Comparison of ENCODE assay signal across 9 mouse cellular contexts in genomic region chr8:105413391-105413790, GRCm38 (mm10). TPM values are rescaled to one million over a fixed set of nuclear protein-coding genes. Genes with fewer than 3 reads are reported as not detected.
DNase-seq lines count a peak whose midpoint lies in the region; ATAC-seq and TF ChIP-seq lines count a peak whose summit lies in the region.
"Had no signal": no experiment of that assay in that cellular context is flagged by ENCODE, and none has a peak within 500 bp of the region (broad histone marks: within the 10 kb centered on the region; RNA-seq: fewer than 3 reads in every experiment).

Gene Kctd19, minus strand, starts transcription at chr8:105413502.
Gene Lrrc36, plus strand, starts transcription at chr8:105413571.

- peaks cover 8% of the 10 kb centered on the region for H3K4me1 ChIP-seq in forebrain, embryonic 15.5 days
- peaks cover 6% of the 10 kb centered on the region for H3K4me1 ChIP-seq in hindbrain, embryonic 12.5 days
- H3K4me1 ChIP-seq in limb, embryonic 14.5 days (ENCODE audit: control insufficient read depth, insufficient read depth, low read length), result peaks cover 4% of the 10 kb centered on the region; the same call in 1 of the 2 replicates
- H3K4me1 ChIP-seq in midbrain, embryonic 13.5 days (replicated peaks), result peaks cover 7% of the 10 kb centered on the region

- peaks cover 11% of the 10 kb centered on the region for H3K27me3 ChIP-seq in forebrain, embryonic 15.5 days
- H3K27me3 ChIP-seq in hindbrain, embryonic 12.5 days, result peaks cover 21% of the 10 kb centered on the region; the same call in 1 of the 2 replicates
- peaks cover 32% of the 10 kb centered on the region for H3K27me3 ChIP-seq in limb, embryonic 14.5 days (ENCODE audit: control insufficient read depth, insufficient read depth, low read length)
- peaks cover 19% of the 10 kb centered on the region for H3K27me3 ChIP-seq in midbrain, embryonic 13.5 days

- H3K9ac ChIP-seq in forebrain, embryonic 15.5 days (replicated peaks), result no peak within 1 kb of the TSS
- 0 out of 2 replicates have a peak within 1 kb of the TSS, but pooled peaks have one; percentile 15 for H3K9ac ChIP-seq in hindbrain, embryonic 12.5 days
- no peak within 1 kb of the TSS for H3K9ac ChIP-seq in limb, embryonic 14.5 days (ENCODE audit: low read depth, low read length, severe bottlenecking)
- H3K9ac ChIP-seq in midbrain, embryonic 13.5 days (replicated peaks), result no peak within 1 kb of the TSS

- DNase-seq in adrenal gland, adult 2 months, result peak; percentile 62
- DNase-seq in cerebellum, adult 18-20 months, result peak; percentile 64 to 74
- no peak for DNase-seq in limb, embryonic 14.5 days (ENCODE audit: low spot score)
- peak; percentile 88 for DNase-seq in testis, postnatal 14 days (ENCODE audit: low spot score)

- H3K4me3 ChIP-seq in forebrain, embryonic 15.5 days, result peak within 1 kb of the TSS; percentile 24
- H3K4me3 ChIP-seq in hindbrain, embryonic 12.5 days, result peak within 1 kb of the TSS; percentile 25
- H3K4me3 ChIP-seq in limb, embryonic 14.5 days (replicated peaks; ENCODE audit: low read length), result peak within 1 kb of the TSS; percentile 24
- H3K4me3 ChIP-seq in midbrain, embryonic 13.5 days (replicated peaks), result peak within 1 kb of the TSS; percentile 36

- peak within 1 kb of the TSS; percentile 41 for H3K4me2 ChIP-seq in forebrain, embryonic 15.5 days (replicated peaks)
- peak within 1 kb of the TSS; percentile 48 for H3K4me2 ChIP-seq in hindbrain, embryonic 12.5 days (replicated peaks)
- peak within 1 kb of the TSS; percentile 43 for H3K4me2 ChIP-seq in limb, embryonic 14.5 days (replicated peaks; ENCODE audit: low read depth, low read length, severe bottlenecking)
- H3K4me2 ChIP-seq in midbrain, embryonic 13.5 days (replicated peaks), result peak within 1 kb of the TSS; percentile 56

- H3K36me3 ChIP-seq in forebrain, embryonic 15.5 days, result no peaks in the 10 kb centered on the region
- no peaks in the 10 kb centered on the region for H3K36me3 ChIP-seq in hindbrain, embryonic 12.5 days
- no peaks in the 10 kb centered on the region for H3K36me3 ChIP-seq in limb, embryonic 14.5 days (ENCODE audit: control insufficient read depth, insufficient read depth, low read length)
- no peaks in the 10 kb centered on the region for H3K36me3 ChIP-seq in midbrain, embryonic 13.5 days

- TF ChIP-seq POLR2A in limb, embryonic 14.5 days (IDR thresholded peaks at IDR 0.05; ENCODE audit: borderline replicate concordance, extremely low read depth, insufficient read depth, insufficient read length), result no peak

- WGBS in forebrain, embryonic 15.5 days, result 1% methylated on average over 34 of the region's 34 CpGs
- WGBS in hindbrain, embryonic 12.5 days, result 2% methylated on average over 34 of the region's 34 CpGs
- WGBS in limb, embryonic 14.5 days, result 6% methylated on average over 24 of the region's 34 CpGs
- WGBS in midbrain, embryonic 13.5 days, result 4% methylated on average over 30 of the region's 34 CpGs

- H3K27ac ChIP-seq in forebrain, embryonic 15.5 days (replicated peaks), result no peak within 1 kb of the TSS
- H3K27ac ChIP-seq in hindbrain, embryonic 12.5 days, result no peak within 1 kb of the TSS
- H3K27ac ChIP-seq in limb, embryonic 14.5 days (replicated peaks; ENCODE audit: low read depth, low read length), result no peak within 1 kb of the TSS
- H3K27ac ChIP-seq in midbrain, embryonic 13.5 days, result no peak within 1 kb of the TSS

- peak; percentile 41; the same call in 1 of the 2 replicates for ATAC-seq in forebrain, embryonic 15.5 days (replicated peaks)
- peak; percentile 74 for ATAC-seq in hindbrain, embryonic 12.5 days (ENCODE audit: low FRiP score)
- ATAC-seq in limb, embryonic 14.5 days (ENCODE audit: low FRiP score, low read depth), result no peak
- peak; percentile 77 for ATAC-seq in midbrain, embryonic 13.5 days
- no peak for ATAC-seq in activated CD4-positive, CD25-positive, alpha-beta regulatory T cell, adult 4 months

- H3K9me3 ChIP-seq in forebrain, embryonic 15.5 days, result no peaks in the 10 kb centered on the region
- H3K9me3 ChIP-seq in hindbrain, embryonic 12.5 days (replicated peaks), result no peaks in the 10 kb centered on the region
- H3K9me3 ChIP-seq in limb, embryonic 14.5 days (ENCODE audit: control insufficient read depth, low read length), result peaks cover 4% of the 10 kb centered on the region
- H3K9me3 ChIP-seq in midbrain, embryonic 13.5 days, result no peaks in the 10 kb centered on the region

RNA-seq across cellular contexts. Expression of gene Kctd19, which starts in this region (rescaled TPM):
- total RNA-seq in adrenal gland, adult 2 months (2021), result not detected
- 0.03 and 0.11 TPM in 2 replicates for polyA plus RNA-seq in adrenal gland, adult 2 months (2012; rRNA removed)
- polyA plus RNA-seq in forebrain, embryonic 15.5 days (2015; fragmentation: Nextera tagmentation; extraction: Ambion mirVana), result 0.10 TPM in 1 of 2 replicates, not detected in the other
- polyA plus RNA-seq in hindbrain, embryonic 12.5 days (2016; fragmentation: Nextera tagmentation; extraction: Ambion mirVana), result 0.08 TPM in 1 of 2 replicates, not detected in the other
- polyA plus RNA-seq in limb, embryonic 14.5 days (2012; rRNA removed), result 0.04 TPM in 1 of 2 replicates, not detected in the other
- polyA plus RNA-seq in limb, embryonic 14.5 days (2014; fragmentation: Nextera tagmentation; extraction: Ambion mirVana), result 0.18 TPM in 1 of 2 replicates, not detected in the other
- polyA plus RNA-seq in midbrain, embryonic 13.5 days (2015; fragmentation: Nextera tagmentation; extraction: Ambion mirVana), result not detected in 2 replicates
- polyA plus RNA-seq in activated CD4-positive, CD25-positive, alpha-beta regulatory T cell, adult 4 months (2017; shearing (Covaris generic)), result not detected
- total RNA-seq: left cerebral cortex, postnatal 36 days had no signal

RNA-seq across cellular contexts. Expression of gene Lrrc36, which starts in this region (rescaled TPM):
- 1 to 10 TPM; 2.7 to 3.0 TPM for total RNA-seq in adrenal gland, adult 2 months (2021)
- 1.3 and 1.5 TPM in 2 replicates for polyA plus RNA-seq in adrenal gland, adult 2 months (2012; rRNA removed)
- 0.52 and 0.88 TPM in 2 replicates for polyA plus RNA-seq in forebrain, embryonic 15.5 days (2015; fragmentation: Nextera tagmentation; extraction: Ambion mirVana)
- polyA plus RNA-seq in hindbrain, embryonic 12.5 days (2016; fragmentation: Nextera tagmentation; extraction: Ambion mirVana), result 2.1 and 3.1 TPM in 2 replicates
- polyA plus RNA-seq in limb, embryonic 14.5 days (2012; rRNA removed), result 0.84 and 1.0 TPM in 2 replicates
- polyA plus RNA-seq in limb, embryonic 14.5 days (2014; fragmentation: Nextera tagmentation; extraction: Ambion mirVana), result 0.58 and 0.62 TPM in 2 replicates
- polyA plus RNA-seq in midbrain, embryonic 13.5 days (2015; fragmentation: Nextera tagmentation; extraction: Ambion mirVana), result 1.5 and 2.4 TPM in 2 replicates
- polyA plus RNA-seq in activated CD4-positive, CD25-positive, alpha-beta regulatory T cell, adult 4 months (2017; shearing (Covaris generic)), result not detected

Comparison
In these comparisons a context has a peak if more than half of its experiments do, and no peak if none do; other contexts are left out.
1. Peak in ATAC-seq, H3K4me3 ChIP-seq and H3K4me2 ChIP-seq in forebrain, embryonic 15.5 days; RNA of the genes that start here not detected or under 1 TPM.
2. ATAC-seq: peak in hindbrain, embryonic 12.5 days (single experiment) and midbrain, embryonic 13.5 days (single experiment); none in limb, embryonic 14.5 days (single experiment) and activated CD4-positive, CD25-positive, alpha-beta regulatory T cell, adult 4 months (single experiment).
3. Peak in every context shown above with its lines, with median percentiles within 50 percentile points of each other: H3K4me2 ChIP-seq and H3K4me3 ChIP-seq.